Mouse (Mus musculus) v-Abl transformed pro-B cells (cell line): ENCODE measurements around the gene Ugt1a6a.
"Not testable (repeated sequence)": the region's sequence is repeated elsewhere in the genome, so short reads cannot be mapped to it uniquely, and the experiment has no call there.

Source experiments
- in situ Hi-C, 2 experiments: fragments of 400-800 bp; cut with MboI; formaldehyde crosslinking; loops; one replicate each; pipeline ENCODE4 v1.15.1; 2025; ENCODE audit not compliant: unreplicated experiment in 2 of 2

Ugt1a6a gene

GRCm38 (mm10) chr1:88130223-88130622 lies 4.4 kb upstream of the Ugt1a6a start:
- in situ Hi-C loops = loop anchor here in 1 of 2 experiments (25.0 kb wide), 2 partner anchors 368 to 693 kb away; partner anchors contain the start of gene Atg16l1

GRCm38 (mm10) chr1:88133908-88134456 lies 627 bp upstream of the Ugt1a6a start:
- in situ Hi-C loops = loop anchor here in 1 of 2 experiments (25.0 kb wide), 2 partner anchors 372 to 697 kb away; partner anchors contain the start of gene Atg16l1

- in situ Hi-C loops = loop anchor here in 1 of 2 experiments (25.0 kb wide), 2 partner anchors 373 to 698 kb away; partner anchors contain the start of gene Atg16l1
Observed at GRCm38 (mm10) chr1:88135229-88135904, 758 bp downstream of the Ugt1a6a start.

- in situ Hi-C loops = loop anchor here in 1 of 2 experiments (25.0 kb wide), 2 partner anchors 374 to 699 kb away; partner anchors contain the start of gene Atg16l1
Observed at GRCm38 (mm10) chr1:88136646-88137045, 2.0 kb downstream of the Ugt1a6a start.

- in situ Hi-C loops = loop anchor here in 1 of 2 experiments (25.0 kb wide), 2 partner anchors 375 to 700 kb away; partner anchors contain the start of gene Atg16l1
Observed at GRCm38 (mm10) chr1:88137264-88137663, 2.7 kb downstream of the Ugt1a6a start.

GRCm38 (mm10) chr1:88138145-88138544 lies 3.5 kb downstream of the Ugt1a6a start:
- in situ Hi-C loops = loop anchor here in 1 of 2 experiments (25.0 kb wide), 2 partner anchors 376 to 701 kb away; partner anchors contain the start of gene Atg16l1

- in situ Hi-C loops = loop anchor here in 1 of 2 experiments (10.0 to 25.0 kb wide), 3 partner anchors 144 to 703 kb away; partner anchors contain the start of gene Atg16l1
Observed at GRCm38 (mm10) chr1:88140492-88140891, 5.9 kb downstream of the Ugt1a6a start.

GRCm38 (mm10) chr1:88143966-88144675 lies 9.5 kb downstream of the Ugt1a6a start:
- in situ Hi-C loops = loop anchor here in 1 of 2 experiments (10.0 to 25.0 kb wide), 3 partner anchors 141 to 707 kb away; partner anchors contain the start of gene Atg16l1

GRCm38 (mm10) chr1:88145278-88145677 lies 10.7 kb downstream of the Ugt1a6a start:
- in situ Hi-C loops = loop anchor here in 1 of 2 experiments (10.0 to 25.0 kb wide), 3 partner anchors 140 to 708 kb away; partner anchors contain the start of gene Atg16l1

- in situ Hi-C loops = loop anchor here in 1 of 2 experiments (5.0 kb wide), 1 partner anchor 132 kb away; no protein-coding TSS in a partner anchor
Observed at GRCm38 (mm10) chr1:88150133-88150532, 15.5 kb downstream of the Ugt1a6a start.

- in situ Hi-C loops = no loop called here
Observed at GRCm38 (mm10) chr1:88158430-88158829, 23.8 kb downstream of the Ugt1a6a start.

GRCm38 (mm10) chr1:88165711-88166110 lies 31.1 kb downstream of the Ugt1a6a start, which contains the start of gene Ugt1a5:
Ugt1a5 (plus strand) TSS chr1:88166012.
- in situ Hi-C loops = no loop called here

GRCm38 (mm10) chr1:88172190-88172589 lies 37.6 kb downstream of the Ugt1a6a start:
- in situ Hi-C loops = not testable (repeated sequence)

GRCm38 (mm10) chr1:88179657-88180056 lies 45.0 kb downstream of the Ugt1a6a start:
- in situ Hi-C loops = no loop called here

GRCm38 (mm10) chr1:88186325-88186935 lies 51.8 kb downstream of the Ugt1a6a start:
- in situ Hi-C loops = no loop called here

GRCm38 (mm10) chr1:88192136-88192535 lies 57.5 kb downstream of the Ugt1a6a start:
- in situ Hi-C loops = no loop called here

- in situ Hi-C loops = no loop called here
Observed at GRCm38 (mm10) chr1:88195687-88196086, 61.1 kb downstream of the Ugt1a6a start.

GRCm38 (mm10) chr1:88197443-88197842 lies 62.8 kb downstream of the Ugt1a6a start:
- in situ Hi-C loops = no loop called here

GRCm38 (mm10) chr1:88199996-88200395 lies 65.4 kb downstream of the Ugt1a6a start:
- in situ Hi-C loops = no loop called here

GRCm38 (mm10) chr1:88200456-88200855 lies 65.8 kb downstream of the Ugt1a6a start, which contains the start of gene Ugt1a2:
Ugt1a2 (plus strand) TSS chr1:88200601.
- in situ Hi-C loops = no loop called here
